Mouse (Mus musculus): ENCODE data around the gene Olfr917.

Gene Olfr917

DNA sequence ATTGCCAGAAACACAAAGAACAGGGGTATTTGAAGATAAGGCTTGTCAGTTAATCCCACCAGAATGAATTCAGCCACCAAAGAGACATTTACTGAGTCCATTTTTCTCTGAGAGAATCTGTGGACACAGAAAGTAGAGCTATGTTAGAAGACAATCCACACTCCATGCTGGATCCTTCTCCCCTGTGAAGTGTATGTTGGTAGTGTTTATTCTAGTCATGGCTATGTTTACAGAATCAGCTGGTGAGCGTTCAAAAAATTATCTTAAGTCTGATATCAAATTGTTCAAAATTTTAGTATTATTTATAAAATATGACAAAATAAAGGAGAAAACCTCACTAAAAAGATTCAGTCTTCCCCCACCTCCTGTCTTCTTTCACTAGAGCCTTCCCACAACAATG lies at the start of gene Olfr917:
Olfr917 (minus strand) TSS at position 101 of the 400 bp plus-strand sequence.
- DNase-seq (ENCODE audit: low read depth, low spot score), result no peak

DNA sequence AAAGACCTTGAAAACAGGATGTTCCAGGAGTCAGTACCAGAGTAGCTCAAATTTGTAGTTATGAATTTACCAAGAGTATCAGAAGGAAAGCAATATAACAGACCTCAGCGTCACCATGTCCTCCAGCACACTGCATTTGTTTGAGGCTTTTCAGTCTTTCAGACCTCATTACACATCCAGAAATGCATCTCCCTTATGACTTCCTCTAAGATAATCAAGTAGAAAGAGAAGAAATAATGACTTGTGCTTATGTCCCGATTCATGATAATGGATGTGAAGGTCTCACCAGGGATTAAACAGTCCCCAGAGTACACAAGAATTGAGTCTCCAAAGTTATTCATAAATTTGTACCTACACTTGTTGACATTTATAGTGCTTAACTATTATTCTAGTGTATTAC lies 8.9 kb upstream of the Olfr917 start, which contains the start of gene Olfr918:
Olfr918 (minus strand) TSS at position 101 of the 400 bp plus-strand sequence.
- DNase-seq (ENCODE audit: low read depth, low spot score), result no peak

DNA sequence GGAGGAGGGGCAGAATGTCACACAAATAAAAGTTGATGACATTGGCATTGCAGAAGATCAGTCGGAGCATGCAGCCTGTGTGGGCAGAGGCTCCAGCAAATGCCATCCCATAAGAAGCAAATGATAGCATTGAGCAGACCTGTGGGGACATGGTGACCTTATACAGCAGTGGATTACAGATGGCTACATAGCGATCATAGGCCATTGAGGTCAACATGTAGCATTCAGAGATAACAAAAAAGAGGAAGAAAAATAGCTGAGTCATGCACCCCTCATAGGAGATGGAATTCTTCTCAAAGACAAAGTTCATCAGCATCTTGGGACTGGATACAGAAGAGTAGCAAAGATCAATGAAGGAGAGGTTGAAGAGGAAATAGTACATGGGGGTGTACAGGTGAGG lies 7.2 kb upstream of the Olfr917 start:
- DNase-seq (ENCODE audit: low read depth, low spot score), result no peak

DNA sequence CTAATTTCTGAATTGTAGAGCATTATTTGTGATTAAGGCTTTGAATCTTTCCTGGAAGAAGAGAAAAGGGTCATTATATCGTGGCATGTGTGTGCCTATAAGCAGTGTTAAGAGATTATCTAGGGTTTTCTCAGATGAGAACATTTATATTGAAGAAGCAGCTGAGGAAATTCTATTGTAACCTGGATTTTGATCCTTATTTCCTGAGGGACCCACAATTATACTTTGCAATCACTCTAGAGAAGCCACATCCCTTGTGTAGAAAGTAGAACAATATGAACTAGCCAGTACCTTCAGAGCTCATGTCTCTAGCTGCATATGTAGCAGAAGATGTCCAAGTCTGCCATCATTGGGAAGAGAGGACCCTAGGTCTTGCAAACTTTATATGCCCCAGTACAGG lies 5.9 kb downstream of the Olfr917 start, which contains the start of gene Olfr916:
Olfr916 (minus strand) TSS at position 101 of the 400 bp plus-strand sequence.
- DNase-seq (ENCODE audit: low read depth, low spot score), result no peak

DNA sequence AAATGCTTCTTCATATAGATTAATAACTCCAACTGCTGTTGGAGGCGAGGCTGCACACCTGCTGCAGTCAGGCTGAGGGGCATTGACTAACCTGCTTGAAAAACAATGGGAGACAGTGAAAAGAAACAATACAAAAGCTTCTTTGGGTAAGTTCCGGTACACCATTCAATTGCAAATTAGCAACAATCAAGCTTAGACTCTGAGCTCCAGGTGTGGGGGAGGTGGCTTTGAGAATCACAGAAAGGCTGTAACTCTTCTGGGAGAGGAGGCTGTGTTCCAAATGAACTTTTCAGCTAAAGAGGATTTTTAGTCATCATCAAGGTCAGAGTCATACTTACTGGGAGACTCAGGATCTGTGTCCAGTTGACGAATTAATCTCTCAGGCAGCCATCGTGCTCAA lies 33.2 kb downstream of the Olfr917 start:
- DNase-seq (ENCODE audit: low read depth, low spot score), result peak; percentile 56
